Mouse (Mus musculus): ENCODE measurements around the gene Anks1b. TPM values are rescaled to one million over a fixed set of nuclear protein-coding genes. Genes with fewer than 3 reads are reported as not detected.

Anks1b gene
- polyA plus RNA-seq, 1 experiment from 2014 or later = 96.8 TPM

DNA sequence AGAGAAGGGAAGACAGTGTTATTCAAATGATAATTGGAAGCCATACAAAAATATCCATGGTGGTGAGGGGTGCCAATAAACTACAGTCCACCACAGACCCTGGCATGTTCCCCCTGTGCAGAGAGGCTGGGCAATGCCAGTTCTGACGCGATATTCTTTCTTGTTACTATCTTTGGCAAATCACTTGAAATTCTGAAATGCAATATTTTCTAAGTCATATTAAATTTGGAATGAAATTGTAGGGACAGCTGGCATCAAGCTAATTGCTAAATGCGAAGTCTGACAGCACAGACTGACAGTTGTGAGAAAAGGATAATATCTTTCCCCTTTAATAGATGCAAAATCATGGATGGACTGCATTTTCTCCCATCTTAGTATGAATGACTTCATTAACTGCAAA is 103.3 kb downstream of the Anks1b start:
- no peak overlapping the region for H3K4me2 ChIP-seq
- H3K4me1 ChIP-seq = no peaks in the 10 kb centered on the region
- H3K27ac ChIP-seq = no peak overlapping the region
- WGBS = 85% methylated on average over 3 of the region's 3 CpGs
- H3K9ac ChIP-seq = no peak overlapping the region
- ATAC-seq (replicated peaks) = no peak
- no peaks in the 10 kb centered on the region for H3K36me3 ChIP-seq (replicated peaks)
- no peak overlapping the region for H3K4me3 ChIP-seq
- H3K9me3 ChIP-seq = no peaks in the 10 kb centered on the region
- H3K27me3 ChIP-seq (replicated peaks) = no peaks in the 10 kb centered on the region

GRCm38 (mm10) chr10:89994171-89994570 is 120.9 kb downstream of the Anks1b start:
- 83% methylated on average over 5 of the region's 5 CpGs for WGBS
- H3K9me3 ChIP-seq = no peaks in the 10 kb centered on the region
- H3K4me3 ChIP-seq = no peak overlapping the region
- H3K36me3 ChIP-seq (replicated peaks) = no peaks in the 10 kb centered on the region
- H3K27ac ChIP-seq = no peak overlapping the region
- no peak overlapping the region for H3K4me2 ChIP-seq
- no peak overlapping the region for H3K9ac ChIP-seq
- H3K4me1 ChIP-seq = peaks cover 3% of the 10 kb centered on the region; the same call in 1 of the 2 replicates
- H3K27me3 ChIP-seq (replicated peaks) = no peaks in the 10 kb centered on the region
- no peak for ATAC-seq (replicated peaks)

- ATAC-seq (replicated peaks) = no peak
- no peak overlapping the region for H3K9ac ChIP-seq
- H3K27me3 ChIP-seq (replicated peaks) = no peaks in the 10 kb centered on the region
- WGBS = 45% methylated on average over 6 of the region's 6 CpGs
- no peak overlapping the region for H3K27ac ChIP-seq
- no peak overlapping the region for H3K4me3 ChIP-seq
- no peaks in the 10 kb centered on the region for H3K36me3 ChIP-seq (replicated peaks)
- H3K4me1 ChIP-seq = peaks cover 3% of the 10 kb centered on the region; the same call in 1 of the 2 replicates
- H3K9me3 ChIP-seq = no peaks in the 10 kb centered on the region
- no peak overlapping the region for H3K4me2 ChIP-seq
Measured at GRCm38 (mm10) chr10:89995621-89996428, 122.5 kb downstream of the Anks1b start.

GRCm38 (mm10) chr10:90003980-90004729 is 130.8 kb downstream of the Anks1b start:
- H3K27me3 ChIP-seq (replicated peaks) = no peaks in the 10 kb centered on the region
- WGBS = 34% methylated on average over 3 of the region's 3 CpGs
- peak overlapping the region; percentile 48 for H3K27ac ChIP-seq
- H3K36me3 ChIP-seq (replicated peaks) = no peaks in the 10 kb centered on the region
- H3K4me3 ChIP-seq = no peak overlapping the region
- H3K4me1 ChIP-seq = peaks cover 10% of the 10 kb centered on the region; the same call in 1 of the 2 replicates
- no peak overlapping the region for H3K9ac ChIP-seq
- H3K9me3 ChIP-seq = no peaks in the 10 kb centered on the region
- peak; percentile 63; the same call in 1 of the 2 replicates for ATAC-seq (replicated peaks)
- no peak overlapping the region for H3K4me2 ChIP-seq

- H3K27ac ChIP-seq = peak overlapping the region; percentile 48; the same call in 1 of the 2 replicates
- no peaks in the 10 kb centered on the region for H3K9me3 ChIP-seq
- ATAC-seq (replicated peaks) = 0 out of 2 replicates have a peak, but pooled peaks have one; percentile 50
- H3K4me1 ChIP-seq = peaks cover 10% of the 10 kb centered on the region; the same call in 1 of the 2 replicates
- WGBS = 82% methylated on average over 9 of the region's 9 CpGs
- no peak overlapping the region for H3K4me3 ChIP-seq
- no peaks in the 10 kb centered on the region for H3K36me3 ChIP-seq (replicated peaks)
- H3K4me2 ChIP-seq = no peak overlapping the region
- no peak overlapping the region for H3K9ac ChIP-seq
- H3K27me3 ChIP-seq (replicated peaks) = no peaks in the 10 kb centered on the region
Measured at GRCm38 (mm10) chr10:90004882-90005281, 131.6 kb downstream of the Anks1b start.

DNA sequence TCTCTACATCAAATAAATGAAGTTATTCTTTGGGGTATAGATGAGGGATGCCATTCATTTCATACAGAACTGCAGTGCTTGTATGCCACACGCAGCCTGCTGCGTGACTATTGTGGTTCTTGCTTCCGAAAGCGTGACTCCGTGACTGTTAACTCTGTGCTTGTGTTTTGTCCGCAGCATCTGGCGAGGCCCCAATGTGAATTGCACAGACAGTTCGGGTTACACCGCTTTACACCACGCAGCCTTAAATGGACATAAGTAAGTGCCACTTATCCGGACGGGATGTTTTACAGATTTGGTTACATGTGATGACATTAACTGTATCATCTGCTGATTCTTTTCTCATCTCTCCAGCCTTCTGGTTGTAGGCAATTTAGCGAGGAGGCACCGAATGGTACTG is 159.7 kb downstream of the Anks1b start:
- 80% methylated on average over 14 of the region's 14 CpGs for WGBS
- no peak overlapping the region for H3K4me3 ChIP-seq
- H3K27me3 ChIP-seq (replicated peaks) = no peaks in the 10 kb centered on the region
- no peak overlapping the region for H3K27ac ChIP-seq
- H3K36me3 ChIP-seq (replicated peaks) = no peaks in the 10 kb centered on the region
- H3K4me1 ChIP-seq = no peaks in the 10 kb centered on the region
- H3K9ac ChIP-seq = no peak overlapping the region
- H3K4me2 ChIP-seq = no peak overlapping the region
- H3K9me3 ChIP-seq = no peaks in the 10 kb centered on the region
- ATAC-seq (replicated peaks) = no peak

DNA sequence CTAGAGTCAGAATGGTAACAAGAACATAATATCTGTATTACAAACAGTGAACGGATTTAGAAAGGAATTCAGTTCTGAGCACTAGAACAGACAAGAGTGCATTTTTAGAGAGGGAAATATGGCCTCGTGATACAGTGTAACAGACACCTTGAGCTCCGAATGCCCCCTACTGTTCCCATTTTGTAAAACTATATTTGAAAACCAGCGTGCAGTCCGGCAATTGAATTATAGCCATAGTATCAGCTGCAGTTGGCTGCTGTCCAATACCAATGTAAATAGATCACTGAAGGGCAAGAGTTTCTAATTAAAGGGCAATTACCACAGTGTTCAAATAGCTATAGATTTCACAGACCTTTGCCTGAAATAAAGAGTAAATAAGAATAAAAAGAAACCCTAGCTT is 170.0 kb downstream of the Anks1b start:
- no peak overlapping the region for H3K4me3 ChIP-seq
- no peak overlapping the region for H3K27ac ChIP-seq
- 30% methylated on average over 5 of the region's 5 CpGs for WGBS
- no peak overlapping the region for H3K4me2 ChIP-seq
- H3K36me3 ChIP-seq (replicated peaks) = no peaks in the 10 kb centered on the region
- no peaks in the 10 kb centered on the region for H3K9me3 ChIP-seq
- no peaks in the 10 kb centered on the region for H3K27me3 ChIP-seq (replicated peaks)
- H3K9ac ChIP-seq = no peak overlapping the region
- peak; percentile 65; the same call in 1 of the 2 replicates for ATAC-seq (replicated peaks)
- no peaks in the 10 kb centered on the region for H3K4me1 ChIP-seq

DNA sequence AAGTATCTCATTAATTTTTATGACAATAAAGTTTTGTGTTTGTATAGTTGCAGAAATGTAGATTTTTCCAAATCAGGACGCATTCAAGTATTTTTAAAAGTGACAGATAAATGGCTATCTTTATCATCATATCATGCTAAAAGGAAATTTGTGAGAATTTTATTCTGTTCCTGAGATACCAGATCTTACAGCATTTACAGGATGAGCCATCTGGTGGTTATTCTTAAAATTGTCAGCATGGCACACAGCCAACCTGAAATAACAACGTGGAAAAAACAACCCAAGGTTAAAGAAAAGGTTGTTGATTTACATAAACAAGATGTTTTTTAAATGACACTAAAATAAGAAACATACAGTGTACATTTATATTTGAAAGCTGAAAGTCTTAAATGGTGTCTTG is 170.5 kb downstream of the Anks1b start:
- no peaks in the 10 kb centered on the region for H3K36me3 ChIP-seq (replicated peaks)
- no peaks in the 10 kb centered on the region for H3K9me3 ChIP-seq
- H3K27ac ChIP-seq = no peak overlapping the region
- no peak overlapping the region for H3K4me3 ChIP-seq
- 53% methylated on average over 2 of the region's 2 CpGs for WGBS
- H3K27me3 ChIP-seq (replicated peaks) = no peaks in the 10 kb centered on the region
- no peaks in the 10 kb centered on the region for H3K4me1 ChIP-seq
- ATAC-seq (replicated peaks) = no peak
- no peak overlapping the region for H3K9ac ChIP-seq
- H3K4me2 ChIP-seq = no peak overlapping the region

DNA sequence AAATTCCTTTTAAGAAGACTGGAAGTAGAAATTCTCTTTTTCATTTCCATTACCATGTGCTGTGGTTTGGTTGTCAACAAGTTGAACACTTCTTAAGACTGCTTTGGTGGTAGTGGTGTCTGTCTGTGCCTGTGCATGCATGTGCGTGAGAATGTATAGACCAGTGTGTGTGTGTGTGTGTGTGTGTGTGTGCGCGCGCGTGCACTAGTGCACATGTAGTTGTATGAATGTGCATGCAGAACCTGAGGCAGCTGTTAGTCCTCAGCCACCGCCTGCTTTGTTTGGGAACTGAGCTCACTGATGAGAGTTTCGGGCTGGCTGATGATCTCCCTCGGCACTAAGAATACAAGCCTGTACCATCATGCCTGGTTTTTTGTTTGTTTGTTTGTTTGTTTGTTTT is 170.9 kb downstream of the Anks1b start:
- no peak for ATAC-seq (replicated peaks)
- no peak overlapping the region for H3K9ac ChIP-seq
- H3K4me3 ChIP-seq = no peak overlapping the region
- H3K36me3 ChIP-seq (replicated peaks) = no peaks in the 10 kb centered on the region
- no peaks in the 10 kb centered on the region for H3K27me3 ChIP-seq (replicated peaks)
- no peaks in the 10 kb centered on the region for H3K9me3 ChIP-seq
- no peak overlapping the region for H3K27ac ChIP-seq
- H3K4me1 ChIP-seq = no peaks in the 10 kb centered on the region
- no peak overlapping the region for H3K4me2 ChIP-seq
- 95% methylated on average over 8 of the region's 8 CpGs for WGBS

DNA sequence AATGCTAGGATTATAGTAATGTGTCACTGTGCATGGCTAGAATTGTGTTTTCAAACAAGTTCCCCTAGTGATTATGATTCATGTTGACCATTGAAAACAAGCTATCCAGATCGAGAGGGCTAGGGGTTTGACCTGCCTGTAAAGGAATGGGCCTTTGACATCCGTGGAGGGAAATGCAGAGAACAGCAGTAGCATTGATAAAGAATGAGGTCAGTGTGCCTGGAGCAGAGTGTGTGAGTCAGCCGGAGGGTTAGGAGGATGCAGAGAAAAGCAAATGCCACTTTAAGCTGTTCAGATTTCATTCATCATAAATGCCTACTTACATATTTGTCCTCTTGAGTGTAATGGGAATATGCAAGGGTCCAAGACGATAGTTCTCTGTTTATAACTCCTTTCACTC is 195.3 kb downstream of the Anks1b start:
- ATAC-seq (replicated peaks) = no peak
- 65% methylated on average over 4 of the region's 4 CpGs for WGBS
- H3K9me3 ChIP-seq = no peaks in the 10 kb centered on the region

DNA sequence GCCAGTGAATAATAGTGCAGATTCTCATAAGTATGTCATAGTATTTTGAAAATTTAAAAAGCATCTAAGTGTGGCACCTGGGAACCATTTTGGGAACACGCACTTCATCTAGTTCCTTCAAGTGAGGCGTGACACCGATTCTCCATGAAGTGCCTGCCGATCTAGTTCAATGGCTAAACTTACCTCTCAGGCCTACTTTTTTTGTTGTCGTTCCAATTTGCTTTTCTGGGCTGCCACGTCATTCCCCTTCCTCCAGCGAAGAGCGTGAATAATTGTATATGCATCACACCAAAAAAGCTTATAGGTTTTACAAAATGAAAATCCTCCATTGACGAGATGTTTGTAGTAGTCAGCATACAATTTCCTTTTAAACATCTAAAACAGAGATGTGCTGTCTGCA is 204.6 kb downstream of the Anks1b start:
- Histone ChIP-seq H3K27me3 (replicated peaks) (no peaks in the 10 kb centered on the region), H3K4me1 (no peaks in the 10 kb centered on the region), H3K4me2 (no peak overlapping the region), H3K9me3 (no peaks in the 10 kb centered on the region), H3K27ac (no peak overlapping the region), H3K4me3 (no peak overlapping the region), H3K36me3 (replicated peaks) (no peaks in the 10 kb centered on the region), H3K9ac (no peak overlapping the region)
- 82% methylated on average over 9 of the region's 9 CpGs for WGBS
- no peak for ATAC-seq (replicated peaks)

More for the DNA sequence above, 195.3 kb downstream of the Anks1b start:
- no peaks in the 10 kb centered on the region for H3K36me3 ChIP-seq (replicated peaks)
- no peak overlapping the region for H3K27ac ChIP-seq
- H3K4me3 ChIP-seq = no peak overlapping the region
- no peaks in the 10 kb centered on the region for H3K27me3 ChIP-seq (replicated peaks)
- no peak overlapping the region for H3K9ac ChIP-seq
- H3K4me2 ChIP-seq = no peak overlapping the region
- H3K4me1 ChIP-seq = no peaks in the 10 kb centered on the region

DNA sequence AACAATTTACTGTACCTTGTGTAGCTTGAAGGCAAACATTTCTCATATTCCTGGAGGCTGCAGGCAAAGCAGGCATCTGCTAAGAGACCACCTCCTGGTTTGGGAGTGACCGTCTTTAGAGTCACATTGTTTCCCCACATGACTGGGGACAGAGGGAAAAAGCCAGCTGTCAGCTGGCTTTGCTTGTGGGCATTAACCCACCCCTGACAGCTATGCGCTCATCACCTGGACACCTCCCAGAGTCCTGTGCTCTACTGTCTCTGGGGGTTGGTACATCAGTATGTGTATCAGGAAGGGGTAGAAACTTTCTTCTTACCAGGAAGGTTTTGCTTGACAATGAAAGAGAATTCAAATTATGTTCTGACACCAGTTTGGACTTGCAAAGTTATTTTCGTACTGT is 207.8 kb downstream of the Anks1b start:
- H3K36me3 ChIP-seq (replicated peaks) = no peaks in the 10 kb centered on the region
- no peak overlapping the region for H3K27ac ChIP-seq
- H3K4me1 ChIP-seq = no peaks in the 10 kb centered on the region
- no peak overlapping the region for H3K9ac ChIP-seq
- WGBS = 40% methylated on average over 3 of the region's 3 CpGs
- ATAC-seq (replicated peaks) = no peak
- H3K4me2 ChIP-seq = no peak overlapping the region
- no peaks in the 10 kb centered on the region for H3K27me3 ChIP-seq (replicated peaks)
- no peak overlapping the region for H3K4me3 ChIP-seq
- no peaks in the 10 kb centered on the region for H3K9me3 ChIP-seq

Data from midbrain, embryonic 15.5 days (tissue).